Mouse (Mus musculus) small intestine, adult 2 months (tissue): ENCODE measurements around the gene Irf9.
A peak's percentile ranks its signal among the peaks of the same experiment; 100 is the strongest.

ENCODE experiments used
- CTCF ChIP-seq: fragments of 200-500 bp; IDR thresholded peaks from 2 replicates; pipeline ENCODE4 v1.5.1; 2012; ENCODE audit warnings: low read depth, mild to moderate bottlenecking, control low read depth, inconsistent platforms, low read length, moderate library complexity, mixed read lengths; ENCODE audit not compliant: insufficient replicate concordance, insufficient read length; ENCODE audit errors: extremely low read depth
- POLR2A ChIP-seq: fragments of 200-500 bp; IDR thresholded peaks from 2 replicates; pipeline ENCODE4 v1.6.1; 2012; ENCODE audit warnings: low read depth, mild to moderate bottlenecking, control low read depth, inconsistent platforms, low read length, moderate library complexity

- TF ChIP-seq CTCF (no peak), POLR2A (peak; percentile 12; the same call in 1 of the 2 replicates)
Observed at GRCm38 (mm10) chr14:55643060-55643907, 39.9 kb downstream of the Irf9 start, which contains the start of gene Tm9sf1.
